Mouse (Mus musculus): ENCODE data around the gene Il7r.

GRCm38 (mm10) chr15:9472167-9472566 lies 57.8 kb downstream of the Il7r start:
- TF ChIP-seq POLR2A (IDR thresholded peaks at IDR 0.05; ENCODE audit: insufficient read depth, low read length) (no peak), CTCF (IDR thresholded peaks at IDR 0.05; ENCODE audit: low read depth, low read length) (no peak)

Measured in ES-Bruce4 (cell line).